Mouse (Mus musculus) left cerebral cortex, postnatal 14 days (tissue): ENCODE data around the gene Shank2. TPM values are rescaled to one million over a fixed set of nuclear protein-coding genes. Genes with fewer than 3 reads are reported as not detected.

ENCODE experiments used
- DNase-seq, 2 experiments: peaks; one replicate each; pipeline ENCODE4 v3.0.0; 2021 to 2022; ENCODE audit warnings: low spot score in 2 of 2, mixed read lengths in 1 of 2
- intact Hi-C: fragments of 180-260 bp; cut with DNase I; formaldehyde crosslinking; loops from one replicate; pipeline ENCODE4 v1.15.1; 2025
- total RNA-seq, 2 experiments: library from RNA; stranded (reverse); gene quantifications; 2 replicates each; pipeline ENCODE4 v1.2.3; 2021

Shank2 gene
- total RNA-seq, 2 experiments from 2014 or later: 170 to 187 TPM

GRCm38 (mm10) chr7:144142036-144142435, 140.3 kb downstream of the Shank2 start:
- intact Hi-C loops: no loop called here
- DNase-seq: no peak

- intact Hi-C loops: no loop called here
- DNase-seq: peak; percentile 44 to 60
Observed at GRCm38 (mm10) chr7:144143941-144144340, 142.2 kb downstream of the Shank2 start.

- DNase-seq: no peak
- intact Hi-C loops: no loop called here
Observed at GRCm38 (mm10) chr7:144148111-144148510, 146.4 kb downstream of the Shank2 start.

- no peak for DNase-seq
- intact Hi-C loops: no loop called here
Observed at GRCm38 (mm10) chr7:144153124-144153523, 151.4 kb downstream of the Shank2 start.

- DNase-seq: no peak
- intact Hi-C loops: no loop called here
Observed at GRCm38 (mm10) chr7:144153682-144154081, 152.0 kb downstream of the Shank2 start.

GRCm38 (mm10) chr7:144157936-144158335, 156.2 kb downstream of the Shank2 start:
- DNase-seq: no peak
- intact Hi-C loops: no loop called here

GRCm38 (mm10) chr7:144159556-144159955, 157.8 kb downstream of the Shank2 start:
- no peak for DNase-seq

GRCm38 (mm10) chr7:144160066-144160465, 158.3 kb downstream of the Shank2 start:
- intact Hi-C loops: no loop called here
- no peak for DNase-seq

More at GRCm38 (mm10) chr7:144159556-144159955, 157.8 kb downstream of the Shank2 start:
- intact Hi-C loops: no loop called here

GRCm38 (mm10) chr7:144160646-144161249, 159.0 kb downstream of the Shank2 start:
- DNase-seq: peak in 1 of 2 experiments; percentile 55
- intact Hi-C loops: no loop called here

GRCm38 (mm10) chr7:144170272-144170671, 168.5 kb downstream of the Shank2 start:
- intact Hi-C loops: loop anchor here (5.0 kb wide), 2 partner anchors 68 to 88 kb away; no protein-coding TSS in a partner anchor
- DNase-seq: peak in 1 of 2 experiments; percentile 49

- peak; percentile 57 to 83 for DNase-seq
- intact Hi-C loops: loop anchor here (5.0 kb wide), 2 partner anchors 68 to 88 kb away; no protein-coding TSS in a partner anchor
Observed at GRCm38 (mm10) chr7:144170686-144171085, 169.0 kb downstream of the Shank2 start.

GRCm38 (mm10) chr7:144173869-144174268, 172.1 kb downstream of the Shank2 start:
- no peak for DNase-seq
- intact Hi-C loops: loop anchor here (5.0 kb wide), 2 partner anchors 72 to 92 kb away; no protein-coding TSS in a partner anchor

GRCm38 (mm10) chr7:144174329-144174728, 172.6 kb downstream of the Shank2 start:
- intact Hi-C loops: loop anchor here (5.0 kb wide), 2 partner anchors 72 to 92 kb away; no protein-coding TSS in a partner anchor
- peak; percentile 50 to 62 for DNase-seq

GRCm38 (mm10) chr7:144175025-144175424, 173.3 kb downstream of the Shank2 start:
- intact Hi-C loops: loop anchor here (5.0 kb wide), 1 partner anchor 43 kb away; no protein-coding TSS in a partner anchor

GRCm38 (mm10) chr7:144175481-144176233, 173.9 kb downstream of the Shank2 start:
- DNase-seq: peak; percentile 63 to 78
- intact Hi-C loops: loop anchor here (5.0 kb wide), 1 partner anchor 43 kb away; no protein-coding TSS in a partner anchor

More at GRCm38 (mm10) chr7:144175025-144175424, 173.3 kb downstream of the Shank2 start:
- no peak for DNase-seq

- intact Hi-C loops: loop anchor here (5.0 kb wide), 1 partner anchor 44 kb away; no protein-coding TSS in a partner anchor
- no peak for DNase-seq
Observed at GRCm38 (mm10) chr7:144176234-144176730, 174.6 kb downstream of the Shank2 start.

GRCm38 (mm10) chr7:144179436-144179835, 177.7 kb downstream of the Shank2 start:
- intact Hi-C loops: loop anchor here (5.0 kb wide), 1 partner anchor 47 kb away; no protein-coding TSS in a partner anchor

GRCm38 (mm10) chr7:144180885-144181284, 179.2 kb downstream of the Shank2 start:
- DNase-seq: peak; percentile 58 to 74
- intact Hi-C loops: loop anchor here (10.0 kb wide), 1 partner anchor 276 kb away; no protein-coding TSS in a partner anchor

More at GRCm38 (mm10) chr7:144179436-144179835, 177.7 kb downstream of the Shank2 start:
- no peak for DNase-seq

GRCm38 (mm10) chr7:144187869-144188430, 186.2 kb downstream of the Shank2 start:
- intact Hi-C loops: loop anchor here (10.0 kb wide), 1 partner anchor 283 kb away; no protein-coding TSS in a partner anchor

More at GRCm38 (mm10) chr7:144187869-144188430, 186.2 kb downstream of the Shank2 start:
- no peak for DNase-seq
